In genomic region chr10:82908526-82908925, GRCm38 (mm10) we compare ENCODE assay signal across 9 mouse cellular contexts. TPM values are rescaled to one million over a fixed set of nuclear protein-coding genes. Genes with fewer than 3 reads are reported as not detected.
A peak's percentile ranks its signal among the peaks of the same experiment; 100 is the strongest.
DNase-seq lines count a peak whose midpoint lies in the region; ATAC-seq and TF ChIP-seq lines count a peak whose summit lies in the region.
"Had no signal": no experiment of that assay in that cellular context is flagged by ENCODE, and none has a peak within 500 bp of the region (broad histone marks: within the 10 kb centered on the region; RNA-seq: fewer than 3 reads in every experiment).

No protein-coding gene starts in this region.

- H3K27ac ChIP-seq in limb, embryonic 14.5 days (replicated peaks; ENCODE audit: low read depth, low read length), result no peak overlapping the region
- no peak overlapping the region for H3K27ac ChIP-seq in limb, embryonic 10.5 days
- H3K27ac ChIP-seq in embryonic facial prominence, embryonic 14.5 days (replicated peaks; ENCODE audit: low read depth, low read length), result no peak overlapping the region
- H3K27ac ChIP-seq in kidney, embryonic 16.5 days (ENCODE audit: low read length), result no peak overlapping the region
- H3K27ac ChIP-seq: hindbrain, embryonic 13.5 days; hindbrain, postnatal 0 days had no signal

- no peaks in the 10 kb centered on the region for H3K36me3 ChIP-seq in limb, embryonic 14.5 days (ENCODE audit: control insufficient read depth, insufficient read depth, low read length)
- H3K36me3 ChIP-seq in limb, embryonic 10.5 days, result no peaks in the 10 kb centered on the region
- H3K36me3 ChIP-seq in embryonic facial prominence, embryonic 14.5 days (ENCODE audit: control insufficient read depth, insufficient read depth, low read length), result no peaks in the 10 kb centered on the region
- no peaks in the 10 kb centered on the region for H3K36me3 ChIP-seq in kidney, embryonic 16.5 days (ENCODE audit: insufficient read depth, low read length)
- H3K36me3 ChIP-seq: hindbrain, embryonic 13.5 days had no signal

- H3K27me3 ChIP-seq in limb, embryonic 14.5 days (ENCODE audit: control insufficient read depth, insufficient read depth, low read length), result no peaks in the 10 kb centered on the region
- H3K27me3 ChIP-seq in limb, embryonic 10.5 days (ENCODE audit: low read depth, poor library complexity, severe bottlenecking), result 0 out of 2 replicates have a peak, but pooled peaks cover 8% of the 10 kb centered on the region
- H3K27me3 ChIP-seq in embryonic facial prominence, embryonic 14.5 days (replicated peaks; ENCODE audit: control insufficient read depth, insufficient read depth, low read length), result no peaks in the 10 kb centered on the region
- peaks cover 8% of the 10 kb centered on the region for H3K27me3 ChIP-seq in kidney, embryonic 16.5 days (ENCODE audit: insufficient read depth, low read length)

- H3K9me3 ChIP-seq in limb, embryonic 14.5 days (ENCODE audit: control insufficient read depth, low read length), result no peaks in the 10 kb centered on the region
- H3K9me3 ChIP-seq in limb, embryonic 10.5 days (replicated peaks), result no peaks in the 10 kb centered on the region
- H3K9me3 ChIP-seq in embryonic facial prominence, embryonic 14.5 days (ENCODE audit: control insufficient read depth, low read length), result no peaks in the 10 kb centered on the region
- H3K9me3 ChIP-seq in kidney, embryonic 16.5 days (ENCODE audit: low read length), result no peaks in the 10 kb centered on the region
- H3K9me3 ChIP-seq: hindbrain, embryonic 13.5 days had no signal

- H3K4me1 ChIP-seq in limb, embryonic 14.5 days (ENCODE audit: control insufficient read depth, insufficient read depth, low read length), result peaks cover 6% of the 10 kb centered on the region
- H3K4me1 ChIP-seq in limb, embryonic 10.5 days, result peaks cover 6% of the 10 kb centered on the region
- no peaks in the 10 kb centered on the region for H3K4me1 ChIP-seq in embryonic facial prominence, embryonic 14.5 days (ENCODE audit: control insufficient read depth, insufficient read depth, low read length)
- 0 out of 2 replicates have a peak, but pooled peaks cover 3% of the 10 kb centered on the region for H3K4me1 ChIP-seq in kidney, embryonic 16.5 days (ENCODE audit: insufficient read depth, low read length)

- H3K4me3 ChIP-seq in limb, embryonic 14.5 days (replicated peaks; ENCODE audit: low read length), result no peak overlapping the region
- no peak overlapping the region for H3K4me3 ChIP-seq in limb, embryonic 10.5 days
- H3K4me3 ChIP-seq in embryonic facial prominence, embryonic 14.5 days (ENCODE audit: low read depth, low read length), result no peak overlapping the region
- H3K4me3 ChIP-seq in kidney, embryonic 16.5 days (ENCODE audit: low read length), result no peak overlapping the region
- H3K4me3 ChIP-seq: hindbrain, embryonic 13.5 days had no signal

- H3K9ac ChIP-seq in limb, embryonic 14.5 days (ENCODE audit: low read depth, low read length, severe bottlenecking), result no peak overlapping the region
- H3K9ac ChIP-seq in embryonic facial prominence, embryonic 14.5 days (ENCODE audit: low read depth, low read length), result no peak overlapping the region
- H3K9ac ChIP-seq in kidney, embryonic 16.5 days (replicated peaks; ENCODE audit: low read length), result no peak overlapping the region
- H3K9ac ChIP-seq: hindbrain, embryonic 13.5 days had no signal

- H3K4me2 ChIP-seq in limb, embryonic 14.5 days (replicated peaks; ENCODE audit: low read depth, low read length, severe bottlenecking), result 0 out of 2 replicates have a peak overlapping the region, but pooled peaks have one; percentile 13
- 0 out of 2 replicates have a peak overlapping the region, but pooled peaks have one; percentile 40 for H3K4me2 ChIP-seq in embryonic facial prominence, embryonic 14.5 days (ENCODE audit: low read depth, low read length)
- H3K4me2 ChIP-seq in kidney, embryonic 16.5 days (replicated peaks; ENCODE audit: low read depth, low read length), result no peak overlapping the region

- 60% methylated on average over 7 of the region's 7 CpGs for WGBS in limb, embryonic 14.5 days
- 89% methylated on average over 7 of the region's 7 CpGs for WGBS in limb, embryonic 10.5 days
- 60% methylated on average over 7 of the region's 7 CpGs for WGBS in embryonic facial prominence, embryonic 14.5 days
- 88% methylated on average over 7 of the region's 7 CpGs for whole genome bisulfite sequencing in kidney, embryonic 16.5 days

- 0 out of 2 replicates have a peak, but pooled peaks have one; percentile 44 for ATAC-seq in frontal cortex, adult (ENCODE audit: low TSS enrichment)
- ATAC-seq in limb, embryonic 14.5 days (ENCODE audit: low FRiP score, low read depth), result no peak
- ATAC-seq in embryonic facial prominence, embryonic 14.5 days (ENCODE audit: low read depth), result no peak
- no peak for ATAC-seq in kidney, embryonic 16.5 days (ENCODE audit: low FRiP score, low TSS enrichment)

- TF ChIP-seq POLR2A in limb, embryonic 14.5 days (IDR thresholded peaks at IDR 0.05; ENCODE audit: borderline replicate concordance, extremely low read depth, insufficient read depth, insufficient read length), result no peak

- no peak for DNase-seq in frontal cortex, postnatal 25 days (ENCODE audit: low spot score in 2 of 2)
- no peak for DNase-seq in limb, embryonic 14.5 days (ENCODE audit: low spot score)
- DNase-seq in limb, embryonic 10.5 days (ENCODE audit: low spot score), result no peak
- no peak for DNase-seq in embryonic facial prominence, embryonic 14.5 days (ENCODE audit: low spot score)
- DNase-seq: kidney, adult 11 months had no signal

RNA-seq across cellular contexts. Expression of gene Eid3, which starts 42.1 kb away (rescaled TPM):
- polyA plus RNA-seq in limb, embryonic 14.5 days (2012; rRNA removed), result 0.53 and 0.72 TPM in 2 replicates
- 0.43 and 0.55 TPM in 2 replicates for polyA plus RNA-seq in limb, embryonic 14.5 days (2014; fragmentation: Nextera tagmentation; extraction: Ambion mirVana)
- 0.56 and 0.63 TPM in 2 replicates for polyA plus RNA-seq in limb, embryonic 10.5 days (2016; fragmentation: Nextera tagmentation; extraction: Ambion mirVana)
- polyA plus RNA-seq in embryonic facial prominence, embryonic 14.5 days (2014; fragmentation: Nextera tagmentation; extraction: Ambion mirVana), result 0.26 and 0.81 TPM in 2 replicates
- polyA plus RNA-seq in kidney, embryonic 16.5 days (2015; fragmentation: Nextera tagmentation; extraction: Ambion mirVana), result 0.16 and 0.40 TPM in 2 replicates
